Comparison of ENCODE assay signal across 22 mouse cellular contexts in genomic region chr12:70575665-70576064, GRCm38 (mm10).
"Had no signal": no experiment of that assay in that cellular context is flagged by ENCODE, and none has a peak within 500 bp of the region (broad histone marks: within the 10 kb centered on the region; RNA-seq: fewer than 3 reads in every experiment).

No protein-coding gene starts in this region.

- H3K4me3 ChIP-seq: heart, embryonic 10.5 days; heart, embryonic 12.5 days; hindbrain, embryonic 13.5 days; hindbrain, embryonic 15.5 days; limb, embryonic 13.5 days; limb, embryonic 15.5 days; liver, embryonic 12.5 days had no signal

- H3K9me3 ChIP-seq: heart, embryonic 10.5 days; heart, embryonic 12.5 days; hindbrain, embryonic 13.5 days; hindbrain, embryonic 15.5 days; limb, embryonic 13.5 days; limb, embryonic 15.5 days; liver, embryonic 12.5 days had no signal

- H3K4me1 ChIP-seq: hindbrain, embryonic 15.5 days; limb, embryonic 13.5 days; liver, embryonic 12.5 days had no signal

- H3K27me3 ChIP-seq: heart, embryonic 12.5 days; hindbrain, embryonic 13.5 days; hindbrain, embryonic 15.5 days; limb, embryonic 13.5 days; limb, embryonic 15.5 days; liver, embryonic 12.5 days had no signal

- H3K9ac ChIP-seq: forebrain, postnatal 0 days; heart, embryonic 12.5 days; hindbrain, embryonic 13.5 days; hindbrain, embryonic 15.5 days; limb, embryonic 13.5 days; limb, embryonic 15.5 days; liver, embryonic 12.5 days; liver, embryonic 14.5 days had no signal

- ATAC-seq: forebrain, postnatal 0 days; hindbrain, postnatal 0 days; intestine, embryonic 16.5 days; liver, embryonic 12.5 days had no signal

- H3K27ac ChIP-seq: heart, embryonic 10.5 days; hindbrain, embryonic 13.5 days; hindbrain, embryonic 15.5 days; hindbrain, postnatal 0 days; limb, embryonic 13.5 days; limb, embryonic 15.5 days; liver, embryonic 12.5 days; liver, embryonic 14.5 days had no signal

- H3K4me2 ChIP-seq: heart, embryonic 12.5 days; hindbrain, embryonic 13.5 days; hindbrain, embryonic 15.5 days; limb, embryonic 13.5 days; limb, embryonic 15.5 days; liver, embryonic 12.5 days had no signal

- DNase-seq: forebrain, postnatal 0 days; gastrocnemius, postnatal 14 days; gastrocnemius, postnatal 36 days; heart, adult 18-20 months; heart, postnatal 14 days; heart, postnatal 36 days; kidney, adult 11 months; kidney, adult 8-10 months; kidney, postnatal 14 days; layer of hippocampus, adult 9-11 months; layer of hippocampus, postnatal 36 days; left cerebral cortex, postnatal 4 days had no signal

- H3K36me3 ChIP-seq: heart, embryonic 10.5 days; heart, embryonic 12.5 days; hindbrain, embryonic 13.5 days; hindbrain, embryonic 15.5 days; limb, embryonic 13.5 days; limb, embryonic 15.5 days; liver, embryonic 12.5 days had no signal
